ENCODE assay signal across 25 mouse cellular contexts in genomic region chrX:11829411-11830002, GRCm38 (mm10).
DNase-seq lines count a peak whose midpoint lies in the region; ATAC-seq and TF ChIP-seq lines count a peak whose summit lies in the region.
"Had no signal": no experiment of that assay in that cellular context is flagged by ENCODE, and none has a peak within 500 bp of the region (broad histone marks: within the 10 kb centered on the region; RNA-seq: fewer than 3 reads in every experiment).

No protein-coding gene starts in this region.

- peak overlapping the region; percentile 70 for H3K4me2 ChIP-seq in CH12.LX (ENCODE audit: insufficient read depth, low read depth, poor library complexity, severe bottlenecking)
- no peak overlapping the region for H3K4me2 ChIP-seq in forebrain, postnatal 0 days (ENCODE audit: low read depth)
- H3K4me2 ChIP-seq: embryonic facial prominence, embryonic 13.5 days; embryonic facial prominence, embryonic 15.5 days; forebrain, embryonic 12.5 days had no signal

- intact Hi-C loops in gastrocnemius, adult 2 months (cut with DNase I): loop anchor here (10.0 kb wide), 2 partner anchors 175 to 245 kb away; no protein-coding TSS in a partner anchor
- intact Hi-C loops in left cerebral cortex, postnatal 25 days (cut with DNase I): no loop called here

- H3K9ac ChIP-seq in CH12.LX (ENCODE audit: insufficient read depth, low read depth): peak overlapping the region; percentile 44; the same call in 1 of the 2 replicates
- H3K9ac ChIP-seq in forebrain, postnatal 0 days: no peak overlapping the region
- H3K9ac ChIP-seq: embryonic facial prominence, embryonic 13.5 days; embryonic facial prominence, embryonic 15.5 days; forebrain, embryonic 12.5 days had no signal

- no peak for ATAC-seq in forebrain, postnatal 0 days
- ATAC-seq: CD4-positive, CD25-positive, alpha-beta regulatory T cell, adult 4 months; forebrain, embryonic 14.5 days; forebrain, embryonic 16.5 days had no signal

- no peak overlapping the region for H3K4me3 ChIP-seq in gastrocnemius, adult 2 months
- H3K4me3 ChIP-seq in CH12.LX (replicated peaks in 1 of 3; ENCODE audit: low read depth in 2 of 3, low read length in 2 of 3, poor library complexity in 1 of 3): no peak overlapping the region
- no peak overlapping the region for H3K4me3 ChIP-seq in forebrain, postnatal 0 days (ENCODE audit: low read depth, low read length)
- H3K4me3 ChIP-seq: embryonic facial prominence, embryonic 13.5 days; embryonic facial prominence, embryonic 15.5 days; erythroblast, embryonic 14.5 days; forebrain, embryonic 10.5 days; forebrain, embryonic 12.5 days had no signal

- TF ChIP-seq RAD21 in CH12.LX (IDR thresholded peaks at IDR 0.05; ENCODE audit: low read depth, low read length): no peak

- TF ChIP-seq CTCF in gastrocnemius, adult 2 months (IDR thresholded peaks at IDR 0.05): no peak
- no peak for TF ChIP-seq CTCF in CH12.LX (conservative IDR thresholded peaks at IDR 0.05 in 1 of 2, IDR thresholded peaks at IDR 0.05 in 1 of 2; ENCODE audit: low read depth in 2 of 2, low read length in 2 of 2)
- TF ChIP-seq CTCF in forebrain, postnatal 0 days (IDR thresholded peaks at IDR 0.05; ENCODE audit: low read depth): no peak

- no peaks in the 10 kb centered on the region for H3K36me3 ChIP-seq in CH12.LX (replicated peaks in 1 of 2; ENCODE audit: control insufficient read depth in 1 of 2, insufficient read depth in 1 of 2, low read length in 1 of 2)
- no peaks in the 10 kb centered on the region for H3K36me3 ChIP-seq in forebrain, postnatal 0 days (ENCODE audit: insufficient read depth)
- H3K36me3 ChIP-seq: embryonic facial prominence, embryonic 13.5 days; embryonic facial prominence, embryonic 15.5 days; forebrain, embryonic 10.5 days; forebrain, embryonic 12.5 days had no signal

- H3K27ac ChIP-seq in gastrocnemius, adult 2 months: peak overlapping the region; percentile 63
- no peak overlapping the region for H3K27ac ChIP-seq in CH12.LX (ENCODE audit: insufficient read depth, low read depth)
- no peak overlapping the region for H3K27ac ChIP-seq in forebrain, postnatal 0 days (ENCODE audit: low read depth, low read length)
- H3K27ac ChIP-seq: embryonic facial prominence, embryonic 13.5 days; embryonic facial prominence, embryonic 15.5 days; forebrain, embryonic 10.5 days; forebrain, embryonic 12.5 days had no signal

- H3K79me2 ChIP-seq in CH12.LX (replicated peaks; ENCODE audit: control insufficient read depth, extremely low read depth, insufficient read depth, poor library complexity, severe bottlenecking): no peaks in the 10 kb centered on the region

- TF ChIP-seq EP300 in CH12.LX (IDR thresholded peaks at IDR 0.05; ENCODE audit: low read length): peak; percentile 67

- WGBS in forebrain, postnatal 0 days: 74% methylated on average over 12 of the region's 12 CpGs

- H3K4me1 ChIP-seq in CH12.LX (ENCODE audit: control insufficient read depth in 1 of 2, insufficient read depth in 2 of 2): peaks cover 20 to 35% of the 10 kb centered on the region in 2 experiments
- no peaks in the 10 kb centered on the region for H3K4me1 ChIP-seq in forebrain, postnatal 0 days (ENCODE audit: insufficient read depth)
- H3K4me1 ChIP-seq: embryonic facial prominence, embryonic 13.5 days; embryonic facial prominence, embryonic 15.5 days had no signal

- dilution Hi-C loops in CH12.LX (cut with MboI; ENCODE audit: extremely low pct_ligation_motif_present, extremely low pct_unique_long_range_greater_than_20kb, low sequenced_read_pairs): no loop called here

- TF ChIP-seq POLR2A in CH12.LX (IDR thresholded peaks at IDR 0.05; ENCODE audit: low read depth, low read length): no peak

- H3K9me3 ChIP-seq in CH12.LX (replicated peaks; ENCODE audit: low read length): no peaks in the 10 kb centered on the region
- H3K9me3 ChIP-seq in forebrain, postnatal 0 days (ENCODE audit: low read length): no peaks in the 10 kb centered on the region
- H3K9me3 ChIP-seq: embryonic facial prominence, embryonic 15.5 days; forebrain, embryonic 10.5 days; forebrain, embryonic 12.5 days had no signal

- peak; percentile 31 for DNase-seq in gastrocnemius, adult 2 months
- DNase-seq in gastrocnemius, adult 8-10 months (ENCODE audit: low spot score in 2 of 2): no peak
- no peak for DNase-seq in CH12.LX (ENCODE audit: extremely low read depth)
- peak; percentile 40 for DNase-seq in skeletal muscle tissue, adult 2 months (ENCODE audit: low read depth, low spot score)
- no peak for DNase-seq in forebrain, postnatal 0 days
- DNase-seq in left cerebral cortex, postnatal 25 days (ENCODE audit: low spot score in 2 of 2): no peak
- DNase-seq: adrenal gland, adult 2 months; adrenal gland, postnatal 10 days; adrenal gland, postnatal 25 days; B cell, adult 2 months; cerebellum, adult 11 months; cerebellum, adult 18-20 months; cerebellum, adult 8-10 months; cerebellum, adult 9-11 months; cerebellum, postnatal 14 days; cerebellum, postnatal 36 days; embryo, embryonic 11 days had no signal

- no peaks in the 10 kb centered on the region for H3K27me3 ChIP-seq in CH12.LX (replicated peaks)
- H3K27me3 ChIP-seq in forebrain, postnatal 0 days (ENCODE audit: insufficient read depth, low read length): no peaks in the 10 kb centered on the region
- H3K27me3 ChIP-seq: embryonic facial prominence, embryonic 15.5 days had no signal

- in situ Hi-C loops in CH12.LX (cut with MboI; ENCODE audit: low pct_ligation_motif_present, low pct_unique_long_range_greater_than_20kb, low sequenced_read_pairs): loop anchor here (10.0 kb wide), 1 partner anchor 75 kb away; no protein-coding TSS in a partner anchor

TF ChIP-seq in CH12.LX, 34 proteins besides CTCF, POLR2A, EP300 and RAD21:
- TF ChIP-seq ZNF384 (IDR thresholded peaks at IDR 0.05; ENCODE audit: low read depth, low read length): peak; percentile 87
- peak; percentile 93 for TF ChIP-seq MEF2A (IDR thresholded peaks at IDR 0.05; ENCODE audit: borderline replicate concordance, low read depth, low read length)
- TF ChIP-seq ETS1 (conservative IDR thresholded peaks at IDR 0.05; ENCODE audit: low read depth, low read length): peak; percentile 49; the same call in 1 of the 2 replicates
- peak; percentile 91 for TF ChIP-seq BHLHE40 (IDR thresholded peaks at IDR 0.05; ENCODE audit: low read depth, low read length)
- no peak for TF ChIP-seq MAX (IDR thresholded peaks at IDR 0.05; ENCODE audit: low read length)
- no peak for TF ChIP-seq SIN3A (IDR thresholded peaks at IDR 0.05; ENCODE audit: low read length)

Comparison
In these comparisons a context has a peak if more than half of its experiments do, and no peak if none do; other contexts are left out.
1. DNase-seq: peak in gastrocnemius, adult 2 months (single experiment) and skeletal muscle tissue, adult 2 months (single experiment); none in gastrocnemius, adult 8-10 months (0 of 2), CH12.LX (single experiment), forebrain, postnatal 0 days (single experiment) and left cerebral cortex, postnatal 25 days (0 of 2).